Mouse (Mus musculus) heart, postnatal 25 days (tissue): ENCODE measurements around the gene Mapk1ip1. TPM values are rescaled to one million over a fixed set of nuclear protein-coding genes. Genes with fewer than 3 reads are reported as not detected.

Source experiments
- DNase-seq: peaks from one replicate; pipeline ENCODE4 v3.0.0; 2022; ENCODE audit warnings: low spot score
- intact Hi-C: fragments of 180-260 bp; cut with DNase I; formaldehyde crosslinking; loops from one replicate; pipeline ENCODE4 v1.15.1; 2025
- total RNA-seq, 2 experiments: library from RNA; stranded (reverse); gene quantifications; 2 replicates each; pipeline ENCODE4 v1.2.3; 2021

Gene Mapk1ip1
- total RNA-seq, 2 experiments from 2014 or later: 14.8 to 17.5 TPM

DNA sequence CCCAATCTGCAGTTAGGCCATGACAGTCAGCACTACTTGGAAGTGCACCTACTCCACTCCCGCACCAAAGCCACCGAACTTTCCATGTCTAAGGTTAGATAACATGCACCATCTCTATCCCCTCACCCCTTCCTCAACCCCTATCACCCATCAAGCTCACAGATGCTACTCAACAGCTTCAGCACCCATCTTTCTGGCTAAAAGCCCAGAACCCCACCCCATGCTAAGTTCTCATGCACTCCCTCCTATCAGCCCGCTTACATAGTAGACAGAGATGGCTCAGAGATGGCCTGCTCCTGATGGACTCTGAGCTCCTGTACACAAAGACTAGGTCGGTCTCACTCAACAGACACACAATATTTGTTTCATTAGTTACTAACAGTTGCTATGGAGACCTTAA, 2.7 kb downstream of the Mapk1ip1 start:
- no peak for DNase-seq
- intact Hi-C loops: loop anchor here (10.0 kb wide), 1 partner anchor 371 kb away; the partner anchor contains the start of genes Lrrc27 and Stk32c

DNA sequence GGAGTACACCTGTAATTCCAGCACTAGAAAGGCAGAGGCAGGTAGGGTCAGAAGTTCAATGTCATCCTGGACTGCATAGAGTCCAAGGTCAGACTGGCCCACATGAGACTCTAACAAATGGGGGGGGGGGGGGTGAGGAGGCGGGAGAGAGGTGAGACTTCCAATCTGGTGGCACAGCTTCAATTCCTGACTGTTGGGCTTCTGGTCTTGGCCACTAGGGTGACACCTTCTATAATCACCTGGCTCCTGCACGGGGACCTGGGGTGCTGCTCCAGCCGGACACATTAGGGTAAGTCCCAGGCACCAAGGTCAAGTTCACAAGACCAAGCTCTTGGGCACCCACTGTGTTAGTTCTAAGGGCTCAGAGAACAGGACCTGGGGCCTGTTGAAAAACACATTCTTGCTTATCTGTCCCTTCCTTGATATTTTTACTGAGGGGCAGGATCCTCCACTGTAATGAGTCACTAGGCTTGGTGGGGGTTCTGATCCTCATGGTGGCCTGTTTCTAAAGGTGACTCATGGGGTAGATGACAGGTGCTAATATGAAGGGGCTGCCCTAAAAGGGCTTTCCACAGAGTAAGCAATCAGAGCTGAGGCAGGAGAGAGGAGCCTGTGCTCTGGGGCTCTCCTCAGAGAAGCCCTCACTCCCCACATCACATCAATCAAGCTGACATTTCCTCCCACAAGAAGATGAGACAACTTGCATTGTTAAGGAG, 4.5 kb downstream of the Mapk1ip1 start:
- no peak for DNase-seq
- intact Hi-C loops: loop anchor here (10.0 kb wide), 1 partner anchor 373 kb away; the partner anchor contains the start of genes Lrrc27 and Stk32c

DNA sequence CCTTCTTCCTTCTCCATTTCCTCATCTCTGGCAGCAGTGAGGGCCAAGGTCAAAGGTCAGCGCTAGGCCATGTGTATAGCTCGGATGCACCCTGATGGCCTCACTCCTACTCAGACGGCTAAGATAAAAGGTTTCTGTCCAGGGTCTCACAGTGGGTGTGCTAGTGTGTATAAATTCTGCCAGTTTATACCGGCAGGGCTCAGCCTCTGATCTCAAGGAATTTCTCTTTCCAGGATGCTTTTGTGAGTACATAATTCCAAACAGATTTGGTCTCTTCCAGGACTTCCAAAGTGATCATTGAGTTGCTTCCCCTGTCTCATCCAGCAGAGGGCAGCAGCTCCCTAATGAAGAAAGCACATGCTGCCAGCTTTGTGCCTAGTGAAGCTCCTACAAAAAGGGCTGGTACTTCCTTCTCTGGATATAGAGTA, 5.5 kb downstream of the Mapk1ip1 start:
- intact Hi-C loops: loop anchor here (1.0 to 10.0 kb wide), 2 partner anchors 83 to 374 kb away; partner anchors contain the start of genes Lrrc27 and Stk32c
- peak; percentile 36 for DNase-seq

DNA sequence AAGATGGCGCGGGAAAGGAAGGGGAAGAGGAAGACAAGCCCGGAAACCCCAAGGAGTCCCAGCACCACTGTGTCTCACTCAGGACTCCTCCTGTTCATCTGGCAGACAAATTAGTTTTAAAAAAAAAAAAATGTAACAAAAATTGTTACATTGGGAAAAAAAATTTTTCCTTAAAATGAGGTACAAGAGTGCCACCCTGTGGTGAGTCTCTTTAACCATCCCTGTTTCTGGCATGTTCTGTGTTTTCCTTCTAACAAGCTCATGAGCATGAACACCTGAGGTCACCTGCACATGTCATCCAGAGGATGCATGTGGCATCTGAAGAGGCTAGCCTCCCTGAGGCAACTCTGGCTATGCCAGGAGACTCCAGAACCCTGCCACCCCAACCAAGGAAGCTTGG, 11.0 kb downstream of the Mapk1ip1 start:
- intact Hi-C loops: no loop called here
- DNase-seq: no peak

DNA sequence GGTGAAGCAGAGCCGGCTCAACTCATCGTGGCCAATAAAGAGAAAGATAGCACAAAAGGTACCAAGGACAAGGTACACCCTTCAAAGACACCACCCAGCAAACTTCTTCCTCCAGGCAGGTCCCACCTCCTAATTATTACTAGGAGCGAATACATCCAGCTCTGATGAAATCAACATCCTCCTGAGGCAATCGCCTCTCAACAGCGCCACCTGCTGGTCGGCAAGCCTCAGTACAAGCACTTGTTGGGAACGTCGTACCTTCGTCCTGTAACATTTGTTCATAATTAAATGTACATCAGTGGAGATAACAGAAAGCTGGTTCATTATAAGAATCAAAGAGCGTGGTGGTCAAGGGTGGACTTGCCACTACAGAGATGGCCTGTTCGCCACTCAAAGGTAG, 18.3 kb downstream of the Mapk1ip1 start:
- intact Hi-C loops: loop anchor here (2.0 to 5.0 kb wide), 2 partner anchors 93 to 1351 kb away; no protein-coding TSS in a partner anchor
- no peak for DNase-seq

DNA sequence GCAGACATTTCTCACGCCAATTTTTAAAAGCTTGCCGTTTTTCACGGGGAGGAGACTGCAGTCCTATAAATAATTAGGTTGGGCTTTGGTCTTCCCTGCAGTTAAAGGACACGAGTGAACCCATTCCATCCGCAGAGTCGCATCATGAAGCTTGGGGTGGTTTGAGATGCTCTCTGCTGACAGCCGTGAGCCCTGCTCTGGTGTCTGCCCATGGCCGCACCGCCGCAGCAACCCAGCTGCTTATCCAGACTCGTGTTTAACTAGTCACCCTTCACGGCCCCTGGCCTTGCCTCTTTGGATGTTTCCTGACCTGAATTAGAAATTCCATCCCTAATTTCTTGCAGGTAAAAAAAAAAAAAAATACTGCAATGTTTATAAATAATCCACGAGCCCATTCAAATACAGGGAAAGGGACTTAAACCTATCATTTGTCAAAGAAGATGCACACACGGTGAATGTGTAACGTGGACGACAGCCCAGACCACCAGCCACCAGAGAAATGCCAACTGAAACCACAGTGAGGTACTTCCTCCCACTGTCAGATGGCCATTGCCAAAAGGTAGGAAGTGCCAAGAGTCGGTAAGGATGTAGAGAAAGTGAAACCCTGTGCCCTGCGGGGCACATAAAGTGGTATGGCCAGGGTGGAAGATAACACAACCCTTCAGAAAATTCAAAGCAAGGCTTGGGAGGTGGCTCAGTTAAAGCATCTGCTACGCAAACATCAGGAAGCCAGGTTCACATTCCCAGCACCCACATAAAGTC, 20.9 kb downstream of the Mapk1ip1 start:
- intact Hi-C loops: loop anchor here (5.0 kb wide), 1 partner anchor 1348 kb away; no protein-coding TSS in a partner anchor

DNA sequence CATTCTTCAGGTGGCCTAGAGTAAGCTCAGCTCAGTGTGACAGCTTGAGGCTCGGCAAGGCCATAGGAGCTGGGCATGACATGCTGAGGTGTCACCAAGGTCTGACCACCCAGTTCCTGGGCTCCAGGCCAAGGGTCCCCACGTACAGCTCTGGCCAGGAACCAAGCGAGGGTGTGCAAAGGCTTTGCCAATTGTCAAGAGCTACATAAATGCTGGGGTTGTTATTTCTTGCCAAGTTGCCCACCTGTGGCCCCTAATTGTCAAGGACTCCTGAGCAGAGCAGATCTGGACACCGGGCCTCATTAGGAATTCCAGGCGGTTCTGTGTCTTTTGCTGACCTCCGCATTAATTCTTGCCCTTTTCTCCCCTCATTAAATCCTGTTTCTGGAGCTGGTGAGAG, 21.6 kb downstream of the Mapk1ip1 start:
- intact Hi-C loops: no loop called here

More for the DNA sequence above, 20.9 kb downstream of the Mapk1ip1 start:
- DNase-seq: no peak

DNA sequence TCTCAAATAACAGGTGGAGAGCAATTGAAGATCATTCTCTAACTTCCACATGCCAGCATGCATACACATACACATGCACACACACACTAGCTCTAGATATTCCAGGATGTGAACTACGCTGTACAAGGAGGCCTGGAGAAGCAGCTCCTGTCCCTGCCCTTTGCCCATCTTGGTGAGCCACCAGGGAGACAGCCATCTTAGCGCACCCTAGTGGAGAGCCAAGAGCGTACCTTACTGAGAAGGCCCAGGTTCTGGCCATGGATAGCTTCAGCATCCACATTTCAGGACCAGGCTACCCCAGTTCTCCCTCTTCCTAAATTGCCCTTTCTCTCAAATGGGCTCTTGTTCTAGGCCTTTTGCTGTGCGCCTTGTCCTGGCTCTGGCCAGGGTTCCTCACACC, 27.8 kb downstream of the Mapk1ip1 start:
- no peak for DNase-seq
- intact Hi-C loops: no loop called here

More for the DNA sequence above, 21.6 kb downstream of the Mapk1ip1 start:
- DNase-seq: no peak

DNA sequence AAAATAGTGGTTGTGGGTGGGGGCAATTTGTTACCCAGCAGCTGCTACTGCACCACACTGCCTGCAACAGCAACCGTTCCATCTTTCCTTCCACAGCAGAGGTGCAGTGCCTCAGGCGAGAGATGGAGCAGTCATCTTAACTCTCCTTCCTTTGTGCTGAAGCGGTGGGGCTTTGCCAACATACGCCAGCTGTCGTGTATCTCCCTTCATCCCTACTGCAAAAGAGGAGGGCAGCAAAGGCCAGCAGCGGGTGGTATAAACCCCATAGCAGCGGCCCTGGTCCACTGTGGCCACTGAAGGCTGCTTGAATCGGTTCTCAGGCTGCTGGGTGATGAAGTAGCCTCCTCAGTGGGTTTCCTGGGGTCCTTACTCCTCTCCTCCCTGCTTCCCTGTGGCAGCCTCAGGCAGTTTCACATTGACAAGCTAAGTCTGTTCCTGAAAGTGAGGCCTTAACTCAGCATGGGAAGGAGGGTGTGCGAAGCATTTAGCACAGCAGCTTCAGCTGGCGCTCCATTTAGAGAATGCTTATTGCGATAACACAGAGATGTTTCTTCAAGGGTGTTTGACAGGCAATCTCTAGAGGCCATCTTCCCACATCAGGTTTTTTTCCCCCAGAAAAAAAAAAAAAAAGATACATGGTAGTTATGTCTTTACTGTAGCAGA, 32.7 kb downstream of the Mapk1ip1 start:
- intact Hi-C loops: no loop called here
- no peak for DNase-seq

DNA sequence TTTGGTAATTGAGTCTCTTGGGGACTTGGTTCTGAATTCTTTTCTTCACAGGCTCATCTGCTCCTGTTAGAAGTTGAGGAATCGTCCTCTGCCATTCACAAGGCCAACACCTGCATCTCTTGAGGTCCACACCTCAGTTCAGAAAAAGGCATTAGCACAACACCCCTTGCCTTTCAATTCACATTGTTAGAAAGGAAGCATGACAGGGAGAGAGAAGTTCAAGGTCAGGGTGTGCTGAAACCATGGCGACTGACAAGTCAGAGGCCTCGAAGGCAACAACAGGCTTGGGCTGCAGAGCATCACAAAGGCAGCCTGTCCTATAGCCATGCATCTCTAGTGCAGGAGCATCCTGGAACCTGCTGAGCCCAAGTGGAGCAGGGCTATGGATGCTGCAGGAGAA, 38.9 kb downstream of the Mapk1ip1 start:
- intact Hi-C loops: no loop called here

DNA sequence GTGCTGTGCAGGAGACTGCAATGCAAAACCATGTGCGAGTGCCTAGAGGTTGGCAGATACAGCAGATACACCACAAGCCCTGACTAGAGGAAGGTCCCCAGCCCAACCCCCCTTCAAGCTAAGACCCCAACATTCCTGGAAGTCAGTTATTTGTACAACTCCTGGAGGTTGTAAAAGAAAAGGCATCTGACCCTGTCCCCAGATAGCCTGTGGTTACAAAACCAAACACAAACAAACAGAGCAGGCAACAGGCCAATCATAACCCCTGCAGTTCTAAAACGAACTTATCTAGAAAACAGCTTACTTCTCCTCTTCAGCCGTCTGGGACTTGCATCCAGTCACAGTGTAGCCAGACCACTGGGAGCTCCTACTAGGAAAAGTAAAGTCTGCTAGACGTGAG, 42.7 kb downstream of the Mapk1ip1 start:
- no peak for DNase-seq
- intact Hi-C loops: no loop called here

More for the DNA sequence above, 38.9 kb downstream of the Mapk1ip1 start:
- DNase-seq: no peak

DNA sequence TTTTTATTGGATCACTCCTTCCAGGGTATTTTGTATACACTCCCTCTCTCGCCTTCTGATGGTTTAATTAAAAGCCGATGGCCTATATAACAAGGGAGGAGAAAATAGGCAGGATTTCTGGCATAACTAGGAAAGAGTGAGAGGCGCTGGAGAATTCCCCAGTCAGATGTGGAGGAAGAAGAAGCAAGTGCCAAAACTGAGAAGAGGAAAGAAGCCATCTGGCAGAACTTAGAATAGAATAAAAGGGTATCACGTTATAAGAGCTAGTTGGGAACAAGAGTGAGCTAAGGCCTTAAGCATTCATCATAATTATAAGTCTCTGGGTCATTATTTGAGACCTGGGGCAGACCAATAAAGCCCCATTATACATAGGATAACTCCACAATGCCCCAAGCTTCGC, 58.0 kb downstream of the Mapk1ip1 start:
- no peak for DNase-seq
- intact Hi-C loops: no loop called here

Other genes with a start within 250 kb of the Mapk1ip1 start
- 10 to 100 TPM; 36.8 to 40.9 TPM for gene Ppp2r2d, start 194 bp downstream of the Mapk1ip1 start, total RNA-seq
- gene Bnip3, start 63.2 kb upstream of the Mapk1ip1 start, total RNA-seq: 100 to 1,000 TPM; 206 to 234 TPM
- under 1 TPM; 0.20 to 0.29 TPM for gene Jakmip3, start 94.5 kb upstream of the Mapk1ip1 start, total RNA-seq
- gene Dpysl4, start 239.7 kb upstream of the Mapk1ip1 start, total RNA-seq: 1 to 10 TPM; 4.9 to 5.7 TPM